Mouse (Mus musculus) intestine, embryonic 14.5 days (tissue): ENCODE results near the gene Snx5. TPM values are rescaled to one million over a fixed set of nuclear protein-coding genes. Genes with fewer than 3 reads are reported as not detected.

ENCODE experiments used
- ATAC-seq: fragments of 200-750 bp; cut with Nextera tagmentation; replicated peaks from 2 replicates; pipeline ENCODE4 v1.8.0; 2017; ENCODE audit warnings: low read depth, moderate number of reproducible peaks, moderate TSS enrichment, moderate library complexity; ENCODE audit not compliant: low FRiP score, low TSS enrichment
- DNase-seq: peaks from one replicate; pipeline ENCODE4 v3.0.0-alpha.2; 2018; ENCODE audit warnings: low spot score
- H3K27ac ChIP-seq: fragments of 300-500 bp; sonication (generic); 2 replicates; pipeline ENCODE4 v1.5.1; 2014; ENCODE audit warnings: low read depth, mild to moderate bottlenecking, control low read depth
- H3K27me3 ChIP-seq: fragments of 300-500 bp; sonication (generic); replicated peaks from 2 replicates; pipeline ENCODE4 v1.6.1; 2014; ENCODE audit warnings: low read length, control low read depth; ENCODE audit not compliant: control insufficient read depth, insufficient read depth
- H3K36me3 ChIP-seq: fragments of 300-500 bp; sonication (generic); 2 replicates; pipeline ENCODE4 v1.6.1; 2014; ENCODE audit warnings: low read length, control low read depth; ENCODE audit not compliant: control insufficient read depth, insufficient read depth
- H3K4me1 ChIP-seq: fragments of 300-500 bp; sonication (generic); replicated peaks from 2 replicates; pipeline ENCODE4 v1.6.1; 2014; ENCODE audit warnings: low read length, control low read depth, mixed read lengths; ENCODE audit not compliant: control insufficient read depth, insufficient read depth
- H3K4me2 ChIP-seq: fragments of 300-500 bp; sonication (generic); 2 replicates; pipeline ENCODE4 v1.6.1; 2014; ENCODE audit warnings: low read length
- H3K4me3 ChIP-seq: fragments of 300-500 bp; sonication (generic); 2 replicates; pipeline ENCODE4 v1.5.1; 2014; ENCODE audit warnings: low read depth, low read length, control low read depth, mixed read lengths
- H3K9ac ChIP-seq: fragments of 300-500 bp; sonication (generic); 2 replicates; pipeline ENCODE4 v1.6.1; 2014; ENCODE audit warnings: mild to moderate bottlenecking, low read length
- H3K9me3 ChIP-seq: fragments of 300-500 bp; sonication (generic); 2 replicates; pipeline ENCODE4 v1.6.1; 2016; ENCODE audit warnings: low read length, control low read depth; ENCODE audit not compliant: control insufficient read depth
- WGBS: fragments of 180-500 bp; shearing (Covaris S2); extraction: QIAGEN DNeasy Blood & Tissue Kit; methylation state at CpG from one replicate; pipeline ENCODE4 v1.1.7; 2014; 5-methylcytosine and 5-hydroxymethylcytosine counted together
- polyA plus RNA-seq: library from polyadenylated mRNA; unstranded; fragments of >200 nt; fragmentation: Nextera tagmentation; extraction: Ambion mirVana; gene quantifications from 2 replicates; pipeline ENCODE4 v1.2.1, GENCODE M21; 2014

Gene Snx5
- polyA plus RNA-seq, 1 experiment from 2014 or later = 134 TPM

- WGBS = 69% methylated on average over 5 of the region's 5 CpGs
- Histone ChIP-seq H3K4me1 (peaks cover 23% of the 10 kb centered on the region), H3K4me2 (no peak overlapping the region), H3K36me3 (peaks cover 55% of the 10 kb centered on the region), H3K9me3 (no peaks in the 10 kb centered on the region), H3K27ac (no peak overlapping the region), H3K4me3 (no peak overlapping the region), H3K9ac (no peak overlapping the region), H3K27me3 (no peaks in the 10 kb centered on the region)
- ATAC-seq (no peak), DNase-seq (no peak)
Measured at GRCm38 (mm10) chr2:144264398-144265119, 6.1 kb downstream of the Snx5 start.

GRCm38 (mm10) chr2:144262837-144263236 is 7.9 kb downstream of the Snx5 start:
- peaks cover 9% of the 10 kb centered on the region for H3K4me1 ChIP-seq
- DNase-seq (no peak), ATAC-seq (no peak)
- H3K27ac ChIP-seq = no peak overlapping the region
- H3K4me2 ChIP-seq = no peak overlapping the region
- H3K36me3 ChIP-seq = peaks cover 68% of the 10 kb centered on the region
- no peak overlapping the region for H3K4me3 ChIP-seq
- H3K9me3 ChIP-seq = no peaks in the 10 kb centered on the region
- no peak overlapping the region for H3K9ac ChIP-seq
- WGBS = 85% methylated on average over 2 of the region's 2 CpGs
- H3K27me3 ChIP-seq = no peaks in the 10 kb centered on the region

GRCm38 (mm10) chr2:144250111-144250510 is 20.6 kb downstream of the Snx5 start:
- ATAC-seq = no peak
- no peaks in the 10 kb centered on the region for H3K27me3 ChIP-seq
- H3K9ac ChIP-seq = no peak overlapping the region
- DNase-seq = no peak
- peaks cover 23% of the 10 kb centered on the region for H3K4me1 ChIP-seq
- H3K4me2 ChIP-seq = no peak overlapping the region
- H3K27ac ChIP-seq = no peak overlapping the region
- peaks cover 66% of the 10 kb centered on the region for H3K36me3 ChIP-seq
- no peak overlapping the region for H3K4me3 ChIP-seq
- H3K9me3 ChIP-seq = no peaks in the 10 kb centered on the region

GRCm38 (mm10) chr2:144248613-144249376 is 21.9 kb downstream of the Snx5 start:
- Histone ChIP-seq H3K9me3 (no peaks in the 10 kb centered on the region), H3K27ac (peak overlapping the region; percentile 60; the same call in 1 of the 2 replicates), H3K4me1 (peaks cover 23% of the 10 kb centered on the region), H3K4me2 (no peak overlapping the region), H3K4me3 (no peak overlapping the region), H3K27me3 (no peaks in the 10 kb centered on the region), H3K36me3 (peaks cover 53% of the 10 kb centered on the region), H3K9ac (no peak overlapping the region)
- WGBS = 38% methylated on average over 3 of the region's 4 CpGs
- ATAC-seq = no peak
- no peak for DNase-seq

GRCm38 (mm10) chr2:144247337-144247978 is 23.2 kb downstream of the Snx5 start:
- Histone ChIP-seq H3K4me2 (no peak overlapping the region), H3K9ac (no peak overlapping the region), H3K36me3 (peaks cover 39% of the 10 kb centered on the region), H3K4me1 (peaks cover 23% of the 10 kb centered on the region), H3K4me3 (no peak overlapping the region), H3K27ac (peak overlapping the region; percentile 60; the same call in 1 of the 2 replicates), H3K9me3 (no peaks in the 10 kb centered on the region), H3K27me3 (no peaks in the 10 kb centered on the region)
- DNase-seq = no peak
- 31% methylated on average over 5 of the region's 5 CpGs for WGBS
- peak; percentile 29 for ATAC-seq

- H3K36me3 ChIP-seq = peaks cover 28% of the 10 kb centered on the region
- H3K27me3 ChIP-seq = no peaks in the 10 kb centered on the region
- no peak overlapping the region for H3K4me2 ChIP-seq
- ATAC-seq = no peak; the same call in 1 of the 2 replicates
- peaks cover 23% of the 10 kb centered on the region for H3K4me1 ChIP-seq
- no peak for DNase-seq
- H3K4me3 ChIP-seq = no peak overlapping the region
- no peaks in the 10 kb centered on the region for H3K9me3 ChIP-seq
- no peak overlapping the region for H3K27ac ChIP-seq
- H3K9ac ChIP-seq = no peak overlapping the region
- WGBS = 59% methylated on average over 2 of the region's 2 CpGs
Measured at GRCm38 (mm10) chr2:144246270-144246669, 24.4 kb downstream of the Snx5 start.

- Histone ChIP-seq H3K27me3 (no peaks in the 10 kb centered on the region), H3K4me1 (peaks cover 27% of the 10 kb centered on the region), H3K27ac (no peak overlapping the region), H3K4me3 (no peak overlapping the region), H3K9me3 (no peaks in the 10 kb centered on the region), H3K9ac (no peak overlapping the region), H3K36me3 (peaks cover 20% of the 10 kb centered on the region), H3K4me2 (no peak overlapping the region)
- ATAC-seq (no peak), DNase-seq (no peak)
- WGBS = 64% methylated on average over 7 of the region's 7 CpGs
Measured at GRCm38 (mm10) chr2:144245464-144245863, 25.2 kb downstream of the Snx5 start.

- 0 out of 2 replicates have a peak, but pooled peaks have one; percentile 28 for ATAC-seq
- Histone ChIP-seq H3K9me3 (no peaks in the 10 kb centered on the region), H3K27me3 (no peaks in the 10 kb centered on the region), H3K9ac (no peak overlapping the region), H3K4me1 (peaks cover 12% of the 10 kb centered on the region), H3K36me3 (no peaks in the 10 kb centered on the region), H3K4me2 (no peak overlapping the region), H3K4me3 (no peak overlapping the region), H3K27ac (peak overlapping the region; percentile 39)
- DNase-seq = no peak
- WGBS = 75% methylated on average over 3 of the region's 3 CpGs
Measured at GRCm38 (mm10) chr2:144240095-144240899, 30.4 kb downstream of the Snx5 start.
